Mouse (Mus musculus) sigmoid colon, adult 10 weeks (tissue): Measurements from ENCODE around the gene Ghitm. TPM values are rescaled to one million over a fixed set of nuclear protein-coding genes. Genes with fewer than 3 reads are reported as not detected.

ENCODE experiments used
- polyA plus RNA-seq: library from polyadenylated mRNA; stranded (reverse); fragments of 350-450 nt; fragmentation: Illumina TruSeq; extraction: RNeasy Lipid Tissue Mini Kit (QIAGEN cat#74804); gene quantifications from one replicate; pipeline ENCODE4 v1.2.3, GENCODE M21; 2014; ENCODE audit warnings: low read depth, low replicate concordance

Ghitm gene
- 504 TPM for polyA plus RNA-seq

GRCm38 (mm10) chr14:37135127-37135593, at the start of gene Ghitm:
TSS of gene Ghitm (minus strand) at chr14:37135272.

GRCm38 (mm10) chr14:37113922-37114321, 21.1 kb downstream of the Ghitm start, which contains the start of gene 2610528A11Rik:
TSS of gene 2610528A11Rik (minus strand) at chr14:37114022.

GRCm38 (mm10) chr14:37097956-37098530, 37.0 kb downstream of the Ghitm start, which contains the start of gene Cdhr1:
TSS of gene Cdhr1 (minus strand) at chr14:37098347.

Other genes with a start within 250 kb of the Ghitm start
- 57.8 TPM for gene Ccser2, start 166.5 kb downstream of the Ghitm start, polyA plus RNA-seq
- gene Rgr, start 86.3 kb downstream of the Ghitm start, polyA plus RNA-seq = not detected
- not detected for gene Lrit1, start 80.4 kb downstream of the Ghitm start, polyA plus RNA-seq
- not detected for gene Lrit2, start 67.3 kb downstream of the Ghitm start, polyA plus RNA-seq
- 5.2 TPM for gene Cdhr1, start 36.9 kb downstream of the Ghitm start, polyA plus RNA-seq
- 174 TPM for gene 2610528A11Rik, start 21.2 kb downstream of the Ghitm start, polyA plus RNA-seq